8 mouse cellular contexts compared by ENCODE assay signal in the genomic region with DNA sequence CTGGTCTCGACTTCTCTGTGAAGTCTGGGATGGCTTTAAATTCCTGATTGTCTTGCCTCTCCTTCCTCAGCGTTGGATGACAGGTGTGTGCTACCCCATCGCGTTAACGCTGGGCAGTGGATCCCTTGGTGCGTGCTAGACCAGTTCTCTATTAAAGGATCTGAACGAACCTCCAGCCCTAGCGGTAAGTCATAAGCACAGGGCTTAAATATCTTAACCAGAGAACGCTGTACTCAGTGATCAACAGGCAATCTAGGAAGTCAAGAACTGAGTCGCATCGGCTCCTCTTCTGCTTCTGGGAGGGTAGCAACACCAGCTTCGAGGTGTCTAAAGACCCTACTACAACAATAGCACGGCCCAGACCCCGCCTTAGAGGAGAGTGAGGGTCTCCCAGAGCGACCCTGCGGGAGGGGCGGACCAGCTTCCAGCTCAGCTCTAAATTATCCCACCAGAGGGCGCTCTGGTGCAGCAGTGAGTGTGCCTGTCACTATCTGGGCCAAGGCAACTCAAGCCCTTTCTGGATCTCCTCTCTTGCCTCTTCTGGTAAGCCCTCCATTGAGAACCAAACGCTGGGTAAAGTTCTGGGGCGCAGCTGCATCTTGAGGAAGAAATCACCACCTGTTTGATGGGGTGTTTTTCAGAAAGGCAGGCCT. TPM values are rescaled to one million over a fixed set of nuclear protein-coding genes. Genes with fewer than 3 reads are reported as not detected.
DNase-seq lines count a peak whose midpoint lies in the region; ATAC-seq lines count a peak whose summit lies in the region.

No protein-coding gene starts in this region.

- no peak for ATAC-seq in activated CD4-positive, CD25-positive, alpha-beta regulatory T cell, adult 4 months

- DNase-seq in T-cell, adult 2 months (ENCODE audit: low spot score) = peak; percentile 70
- peak; percentile 79 to 82 for DNase-seq in cerebellum, postnatal 36 days
- DNase-seq in gastrocnemius, postnatal 10 days = peak; percentile 87
- peak; percentile 89 for DNase-seq in induced T-regulatory cell, adult 2 months (ENCODE audit: low read depth)
- DNase-seq in left cerebral cortex, postnatal 36 days (ENCODE audit: low spot score in 2 of 2) = peak; percentile 56 to 63
- DNase-seq in mesoderm, embryonic 11.5 days (ENCODE audit: low read depth, low spot score) = peak; percentile 90
- DNase-seq in right cerebral cortex, postnatal 25 days = peak; percentile 40

- intact Hi-C loops in left cerebral cortex, postnatal 36 days (cut with DNase I) = loop anchor here (2.0 to 10.0 kb wide), 3 partner anchors 28 to 192 kb away; a partner anchor contains a TSS

RNA-seq across cellular contexts. Expression of a gene that starts 12.6 kb away (rescaled TPM):
- total RNA-seq in gastrocnemius, postnatal 10 days (2021) = 100 to 1,000 TPM; 279 to 309 TPM
- total RNA-seq in left cerebral cortex, postnatal 36 days (2021) = 10 to 100 TPM; 17.4 to 20.4 TPM
- polyA plus RNA-seq in activated CD4-positive, CD25-positive, alpha-beta regulatory T cell, adult 4 months (2017; shearing (Covaris generic)) = under 1 TPM; 0.12 to 0.13 TPM

RNA-seq across cellular contexts. Expression of a gene that starts 26.0 kb away (rescaled TPM):
- total RNA-seq in gastrocnemius, postnatal 10 days (2021) = 10 to 100 TPM; 52.9 to 59.9 TPM
- 100 to 1,000 TPM; 439 to 446 TPM for total RNA-seq in left cerebral cortex, postnatal 36 days (2021)
- polyA plus RNA-seq in activated CD4-positive, CD25-positive, alpha-beta regulatory T cell, adult 4 months (2017; shearing (Covaris generic)) = 1 to 10 TPM; 4.3 to 4.7 TPM

RNA-seq across cellular contexts. Expression of a gene that starts 43.9 kb away (rescaled TPM):
- 10 to 100 TPM; 49.1 to 56.7 TPM for total RNA-seq in gastrocnemius, postnatal 10 days (2021)
- total RNA-seq in left cerebral cortex, postnatal 36 days (2021) = 10 to 100 TPM; 29.6 to 44.7 TPM
- polyA plus RNA-seq in activated CD4-positive, CD25-positive, alpha-beta regulatory T cell, adult 4 months (2017; shearing (Covaris generic)) = 10 to 100 TPM; 71.0 to 82.0 TPM

Comparison
In these comparisons a context has a peak if more than half of its experiments do, and no peak if none do; other contexts are left out.
1. DNase-seq: peak in every context shown above with its lines; median percentile 90 in mesoderm, embryonic 11.5 days; 89 in induced T-regulatory cell, adult 2 months; 87 in gastrocnemius, postnatal 10 days; 80 in cerebellum, postnatal 36 days; 70 in T-cell, adult 2 months; 60 in left cerebral cortex, postnatal 36 days; 40 in right cerebral cortex, postnatal 25 days.
2. RNA of a gene that starts 12.6 kb away (total RNA-seq): 279 to 309 TPM in gastrocnemius, postnatal 10 days; 17.4 to 20.4 TPM in left cerebral cortex, postnatal 36 days; every median in the first group is over 10 times any median in the second.
3. RNA of a gene that starts 26.0 kb away (total RNA-seq): 439 to 446 TPM in left cerebral cortex, postnatal 36 days; 52.9 to 59.9 TPM in gastrocnemius, postnatal 10 days; every median in the first group is over 4 times any median in the second.